Mouse (Mus musculus) ovary, postnatal 14 days (tissue): Measurements from ENCODE around the gene Hoxa6.
A peak's percentile ranks its signal among the peaks of the same experiment; 100 is the strongest.

Experiments used
- DNase-seq: peaks from one replicate; pipeline ENCODE4 v3.0.0; 2022; ENCODE audit warnings: low spot score

Hoxa6 gene

DNA sequence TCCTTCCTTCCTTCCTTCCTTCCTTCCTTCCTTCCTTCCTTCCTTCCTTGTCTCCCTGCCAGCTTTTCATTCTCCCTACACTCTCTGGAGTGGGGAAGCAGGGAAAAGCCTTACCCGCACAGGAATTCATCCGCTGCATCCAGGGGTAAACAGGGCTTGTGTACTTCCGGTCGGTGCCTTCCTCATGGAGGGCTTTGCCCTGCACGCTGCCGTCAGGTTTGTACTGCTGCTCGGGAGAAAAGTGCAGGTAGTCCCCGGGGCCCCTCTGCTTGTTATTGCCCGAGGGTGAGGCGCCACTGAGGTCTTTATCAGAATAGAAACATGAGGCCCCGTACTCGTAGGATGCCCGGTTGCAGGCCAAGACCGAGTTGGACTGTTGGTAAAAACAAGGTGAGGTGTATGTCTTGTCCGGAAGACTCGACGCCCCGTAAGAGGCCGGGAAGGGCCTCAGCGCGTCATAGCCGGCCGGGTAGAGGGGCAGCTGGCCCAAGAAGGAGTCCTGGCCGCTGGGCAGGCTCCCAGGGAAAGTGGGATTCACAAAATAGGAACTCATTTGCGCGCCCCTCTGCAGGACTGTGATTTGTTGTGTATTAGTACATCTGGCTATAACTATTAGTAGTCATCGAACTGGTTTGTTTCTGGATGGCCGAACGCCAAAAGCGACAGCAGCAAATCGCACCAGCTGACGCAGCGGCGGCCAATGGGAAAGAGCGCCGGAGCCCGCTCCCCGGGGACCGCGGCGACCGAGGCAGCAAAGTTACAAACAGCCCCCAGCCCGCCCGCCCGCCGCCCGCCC is at the start of gene Hoxa6:
Gene Hoxa6 (minus strand): TSS at position 651 of the 796 bp plus-strand sequence.
- DNase-seq: no peak

DNA sequence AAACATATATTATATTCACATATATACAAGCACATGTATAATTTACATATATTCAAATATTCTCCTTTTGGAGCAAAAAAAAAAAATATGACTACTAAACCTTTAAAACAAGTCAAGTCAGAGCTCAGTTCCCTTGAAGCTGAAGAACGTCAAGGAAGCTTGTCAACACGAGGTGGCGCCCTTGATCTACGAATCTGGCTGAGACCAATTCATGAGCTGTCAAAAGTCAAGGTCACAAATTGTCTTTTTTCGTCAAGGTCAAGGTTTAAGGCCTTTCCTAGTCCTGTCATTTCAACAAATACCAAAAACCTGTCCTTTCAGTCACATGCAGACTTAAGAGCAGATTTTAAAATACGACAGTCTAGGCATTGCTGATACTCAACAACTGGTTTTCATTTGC is 48.4 kb upstream of the Hoxa6 start:
- DNase-seq: peak; percentile 77

DNA sequence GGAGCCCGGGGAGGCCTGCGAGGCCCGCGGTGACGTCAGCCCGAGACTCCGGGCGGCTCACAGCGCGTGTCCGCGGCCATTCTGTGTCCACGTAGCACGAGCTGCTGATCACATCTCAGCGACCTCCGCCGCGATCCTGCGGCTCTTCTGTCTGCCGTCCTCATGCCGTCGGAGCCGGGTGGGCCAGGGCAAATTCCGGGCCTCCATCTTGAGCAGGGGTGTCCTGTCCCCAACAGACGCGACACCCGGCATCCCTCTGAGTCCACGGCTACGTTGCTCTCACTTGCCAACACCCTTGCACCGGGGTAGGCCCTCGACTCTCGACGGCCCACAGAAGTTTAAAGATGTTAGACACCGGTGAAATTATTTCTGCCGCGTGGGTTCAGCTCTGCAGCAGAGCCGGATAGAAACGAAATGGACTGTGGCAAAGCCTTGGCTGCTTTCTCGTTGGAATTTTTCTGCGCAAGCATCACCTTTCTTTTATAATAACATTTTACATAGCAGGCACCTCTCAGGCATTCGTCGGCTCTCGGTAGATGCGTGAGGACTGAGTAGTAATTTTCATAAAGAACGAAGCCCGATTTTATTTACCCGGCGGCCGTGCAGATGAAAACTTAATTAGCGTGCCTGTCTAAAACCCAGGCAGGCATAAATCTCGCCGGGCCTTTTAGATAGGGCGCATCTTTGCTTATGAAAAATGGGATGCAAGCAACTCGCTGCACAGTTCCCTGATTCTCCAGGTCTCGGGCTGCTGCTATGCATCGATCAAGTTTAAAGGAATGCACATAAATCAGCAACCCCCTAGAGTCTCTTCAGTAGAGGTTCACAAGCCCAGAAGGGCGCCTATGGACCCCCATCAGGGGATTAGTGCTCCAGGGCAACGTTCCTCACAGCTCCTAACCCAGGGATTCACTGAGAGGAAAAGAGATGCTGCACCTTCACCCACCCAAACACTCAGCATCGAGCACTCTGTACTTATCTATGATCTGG is 45.3 kb upstream of the Hoxa6 start:
- no peak for DNase-seq

DNA sequence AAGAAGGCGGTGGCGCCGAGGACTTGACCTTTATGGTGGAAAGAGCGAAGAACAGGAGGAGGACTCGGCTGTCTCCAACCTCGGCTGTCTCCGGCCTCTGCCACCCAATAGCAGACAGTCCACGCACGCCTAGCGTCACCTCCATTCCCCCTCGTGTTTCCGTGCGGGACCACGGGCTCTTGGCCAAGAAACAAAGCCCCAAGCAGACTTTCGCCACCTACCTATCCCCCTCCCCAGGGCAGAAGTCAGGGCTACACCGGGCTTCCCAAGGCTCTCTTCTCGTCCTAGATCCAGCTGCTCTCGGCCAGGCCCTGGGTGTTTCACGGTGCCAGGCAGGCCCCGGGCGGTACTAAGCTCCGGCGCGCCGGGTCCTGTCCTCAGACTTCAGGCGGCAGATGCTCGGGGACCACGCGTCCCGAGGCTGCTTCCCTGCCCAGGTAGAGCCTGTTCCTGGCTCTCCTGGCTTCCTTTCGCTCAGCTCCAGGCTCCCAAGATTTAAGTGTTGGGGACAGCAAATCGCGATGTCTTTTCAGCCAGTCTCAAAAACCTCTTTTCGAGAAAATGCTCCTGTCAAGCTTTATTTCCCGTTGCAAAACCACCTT is 44.4 kb upstream of the Hoxa6 start:
- no peak for DNase-seq

DNA sequence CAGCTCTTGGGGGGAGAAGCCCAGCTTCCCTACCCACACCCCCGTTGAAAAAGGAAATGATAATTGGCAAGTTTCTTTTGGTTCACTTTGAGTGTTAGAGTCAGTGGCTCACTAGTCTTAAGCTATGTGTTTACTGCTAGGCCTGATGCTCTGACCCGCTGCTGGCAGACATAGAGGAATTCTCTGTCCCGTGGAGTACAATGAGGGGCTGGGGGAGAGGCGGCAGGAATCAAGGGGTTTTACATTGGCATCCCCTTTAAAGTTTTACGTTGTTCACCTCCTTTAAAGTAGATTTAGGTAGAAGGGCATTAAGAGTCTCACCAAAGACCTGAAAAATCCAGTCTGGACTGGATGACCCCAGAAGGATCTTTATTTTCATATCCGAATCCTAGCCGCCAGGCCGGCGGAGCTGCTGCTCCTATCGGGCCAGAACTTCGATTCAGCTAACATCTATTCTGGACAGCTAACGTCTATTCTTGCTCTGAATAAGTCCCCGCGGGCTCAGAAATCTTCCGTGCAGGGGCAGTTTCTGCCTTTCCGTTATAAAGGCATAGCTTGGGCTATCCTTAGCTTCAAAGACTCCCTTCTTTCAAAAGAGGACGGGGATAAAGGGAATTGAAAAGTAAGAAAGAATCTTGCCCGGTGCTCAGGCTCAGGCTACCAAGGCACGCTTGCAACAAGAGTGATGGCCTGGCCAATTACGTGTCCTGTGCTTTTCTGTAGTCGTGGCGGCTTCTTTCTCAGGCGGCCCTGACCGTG is 43.7 kb upstream of the Hoxa6 start:
- DNase-seq: no peak

DNA sequence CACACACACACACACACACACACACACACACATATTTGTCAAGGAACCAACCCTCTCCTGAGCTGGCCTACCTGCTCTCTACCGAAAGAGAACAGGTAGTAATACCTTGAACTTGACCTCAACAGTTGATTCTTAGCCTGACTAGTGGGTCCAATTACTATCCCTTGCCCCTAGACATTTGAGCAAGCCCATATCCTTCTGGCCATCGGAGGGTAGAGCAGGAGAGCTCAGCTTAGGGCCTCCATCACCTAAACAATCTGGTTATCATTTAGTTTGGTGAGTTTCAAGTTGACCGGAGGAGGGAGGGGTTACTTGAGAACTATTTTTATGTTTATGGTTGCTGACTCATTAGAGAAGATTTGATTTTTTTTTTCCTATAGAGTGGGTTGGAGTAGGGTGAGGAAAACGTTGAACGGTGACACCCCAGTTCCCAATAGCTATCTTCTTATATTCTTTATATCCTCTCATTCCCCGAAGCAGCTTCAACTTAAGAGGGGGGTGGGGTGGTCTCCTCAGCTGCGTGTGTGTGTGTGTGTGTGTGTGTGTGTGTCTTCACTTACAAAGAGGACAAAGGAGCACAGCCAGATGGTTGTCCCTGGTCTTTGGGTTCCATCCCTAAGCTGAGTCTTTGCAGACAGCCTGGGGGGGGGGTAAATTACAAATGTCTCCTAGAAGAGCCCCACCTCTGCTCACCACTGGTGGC is 42.8 kb upstream of the Hoxa6 start:
- no peak for DNase-seq

DNA sequence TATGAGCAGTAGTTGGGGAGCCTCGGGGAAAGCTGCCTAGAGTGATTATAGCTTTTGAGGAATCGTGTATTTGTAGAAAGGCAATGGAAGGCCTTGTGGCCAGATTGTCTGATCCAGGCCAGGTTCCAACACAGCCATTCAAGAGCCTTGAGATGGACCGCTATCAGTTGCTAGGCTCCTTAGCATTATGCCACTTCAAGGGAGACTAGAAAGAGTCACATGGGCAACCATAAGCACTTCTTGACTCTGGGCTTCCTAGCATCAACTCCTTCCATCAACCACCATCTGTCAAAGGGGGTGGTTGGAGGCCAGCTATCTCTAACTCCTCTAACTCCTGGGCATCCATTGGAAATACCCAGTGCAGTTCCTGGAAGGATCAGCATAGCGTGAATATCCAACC is 41.3 kb upstream of the Hoxa6 start:
- DNase-seq: no peak

DNA sequence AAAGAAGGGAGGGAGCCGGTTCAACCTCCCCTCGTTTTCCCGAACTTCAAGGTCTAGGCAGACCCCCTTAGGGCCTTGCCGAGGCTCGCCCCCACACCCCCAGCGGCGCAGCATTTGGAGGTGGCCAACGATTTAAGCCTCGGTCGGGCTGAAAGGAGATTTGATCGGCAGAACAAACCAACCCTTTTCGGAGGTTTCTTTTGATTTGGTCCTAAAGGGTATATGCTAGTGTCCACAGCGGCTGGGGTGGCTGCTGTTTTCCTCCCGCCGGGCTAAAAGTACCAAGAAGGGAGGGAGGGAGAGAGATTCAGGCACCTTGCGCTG is 40.9 kb upstream of the Hoxa6 start:
- no peak for DNase-seq

DNA sequence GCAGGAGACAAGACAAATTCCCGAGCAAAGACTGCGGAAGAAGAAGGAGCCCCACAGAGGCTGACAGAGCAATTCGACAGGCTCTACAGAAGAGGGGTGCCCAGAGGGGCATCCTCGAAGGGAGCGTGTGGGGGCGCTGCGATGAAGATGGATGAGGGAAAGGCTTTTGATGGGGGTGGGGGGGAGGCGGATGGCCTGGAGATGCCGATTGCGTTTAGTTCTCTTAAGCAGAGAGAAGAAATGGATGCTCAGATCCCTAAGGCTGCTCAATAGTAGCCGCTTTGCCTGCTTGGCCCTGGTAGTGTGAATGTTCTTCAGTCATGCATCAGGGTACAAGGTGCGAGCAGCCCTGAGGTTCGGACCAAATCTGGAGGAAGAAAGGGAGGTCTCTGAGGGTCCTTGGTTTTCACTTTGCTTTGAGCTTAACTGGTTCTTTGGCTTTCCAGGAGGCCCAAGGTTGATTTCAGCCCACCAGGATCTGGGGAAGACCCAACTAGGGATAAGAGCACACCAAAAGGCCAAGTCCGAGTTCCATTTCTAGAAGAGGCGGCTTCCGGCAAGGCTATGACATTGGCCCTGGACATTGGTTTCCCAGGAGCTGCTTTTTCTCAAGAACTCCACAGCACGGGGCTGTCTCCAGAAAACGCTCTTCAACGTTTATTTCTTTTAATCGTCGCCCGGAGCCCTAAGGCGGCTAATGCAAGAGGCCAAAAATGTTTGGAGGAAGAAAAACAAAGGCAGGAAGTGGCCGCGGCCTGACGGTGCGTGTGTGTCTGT is 40.3 kb upstream of the Hoxa6 start:
- DNase-seq: no peak

DNA sequence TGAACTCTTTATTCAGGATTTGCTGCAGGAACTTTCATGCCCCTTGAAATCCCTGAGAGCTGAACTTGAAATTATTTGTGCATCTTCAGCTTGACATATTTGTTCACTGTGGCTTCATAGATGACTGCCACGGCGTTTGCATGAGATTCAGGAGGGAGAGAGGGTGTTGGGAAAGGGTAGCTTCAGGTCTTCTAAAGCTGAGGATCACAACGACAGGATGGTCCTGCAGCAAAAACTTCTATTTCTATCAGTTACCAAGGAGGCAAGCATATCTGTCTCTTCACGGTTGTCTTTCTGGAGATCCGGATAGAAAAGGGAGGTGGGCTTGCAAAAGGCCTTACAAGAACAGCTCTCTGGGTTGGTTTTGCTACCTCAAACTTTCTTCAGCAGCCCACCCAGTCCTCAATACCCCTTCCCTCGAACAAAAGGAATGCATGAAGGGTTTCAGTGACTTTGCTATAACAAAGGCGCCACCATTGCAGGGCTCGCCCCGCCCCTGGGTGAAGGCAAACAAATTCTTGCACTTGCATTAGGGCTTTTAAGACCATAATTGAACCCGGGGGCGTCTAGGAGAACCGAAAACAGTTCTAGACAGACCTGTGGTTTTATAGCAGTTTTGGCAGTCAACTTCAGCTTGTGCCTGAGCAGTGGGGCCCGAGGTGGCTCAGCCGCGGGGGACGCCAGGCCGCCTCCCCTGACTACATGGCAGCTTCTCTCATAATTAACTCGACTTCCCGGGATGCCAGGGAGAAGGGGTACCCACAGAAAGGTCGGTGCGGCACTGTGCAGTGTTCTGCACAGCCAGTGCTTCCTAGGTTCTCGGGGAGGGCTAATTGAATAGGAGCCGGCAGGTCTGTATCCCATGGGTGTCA is 39.5 kb upstream of the Hoxa6 start:
- no peak for DNase-seq

DNA sequence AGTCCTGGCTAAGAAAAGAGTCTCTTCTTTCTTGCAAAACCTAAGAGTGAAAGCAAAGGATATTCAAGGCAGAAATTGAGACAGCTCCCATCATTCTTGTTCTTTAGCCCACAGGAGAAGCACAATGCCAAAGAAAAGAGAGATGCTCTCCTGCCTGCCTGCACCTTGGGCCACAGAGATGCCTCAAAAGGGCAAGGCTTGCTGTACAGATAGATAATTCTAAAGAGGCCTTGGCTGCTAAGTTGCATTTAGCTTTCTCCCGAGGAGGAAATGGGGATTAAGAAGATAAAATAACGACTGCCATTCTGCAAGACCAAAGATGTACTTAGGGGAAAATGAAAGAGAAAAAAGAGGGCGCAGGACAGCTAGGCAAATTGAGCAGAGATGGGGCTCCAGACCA is 38.4 kb upstream of the Hoxa6 start:
- no peak for DNase-seq

DNA sequence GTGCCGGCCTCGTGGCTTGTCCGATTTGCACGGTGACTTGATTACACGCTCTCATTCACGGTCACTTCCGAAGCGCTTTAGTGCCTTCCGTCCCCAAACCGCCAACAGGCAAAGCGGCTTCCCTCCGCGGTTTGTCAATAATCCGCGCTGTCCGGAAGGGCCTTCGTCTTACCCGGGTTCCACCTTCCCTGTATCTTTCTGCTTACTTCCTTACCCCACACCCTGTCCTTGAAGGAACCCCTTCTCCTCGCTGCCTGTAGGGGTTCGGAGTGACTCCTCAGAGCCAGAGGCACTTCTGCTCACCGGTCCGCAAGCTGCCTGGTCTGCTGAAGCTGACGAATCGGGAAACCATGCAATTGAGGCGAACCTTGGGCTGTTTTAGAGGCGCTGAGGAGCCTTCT is 37.9 kb upstream of the Hoxa6 start:
- DNase-seq: no peak

DNA sequence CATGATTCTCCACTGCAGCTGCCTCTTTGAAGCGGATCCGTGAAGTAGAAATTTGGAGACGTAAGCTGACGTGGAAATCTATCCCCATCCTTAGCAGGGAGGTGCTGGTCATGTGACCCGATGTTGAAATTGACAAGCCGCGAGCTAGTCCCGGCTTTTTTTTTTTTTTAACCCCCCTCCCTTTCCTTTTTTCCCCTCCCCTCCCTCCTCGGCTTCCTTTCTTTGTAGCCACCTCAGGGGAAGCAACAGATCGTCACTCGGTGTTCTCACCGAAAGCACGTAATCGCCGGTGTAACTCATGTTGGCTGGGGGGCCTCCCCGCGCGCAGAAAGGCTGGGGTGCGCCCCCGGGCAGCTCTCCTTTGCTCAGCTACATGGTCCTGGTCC is 37.2 kb upstream of the Hoxa6 start, which contains the start of gene Hoxa11:
Gene Hoxa11 (minus strand): TSS at position 54 of the 386 bp plus-strand sequence.
- no peak for DNase-seq

DNA sequence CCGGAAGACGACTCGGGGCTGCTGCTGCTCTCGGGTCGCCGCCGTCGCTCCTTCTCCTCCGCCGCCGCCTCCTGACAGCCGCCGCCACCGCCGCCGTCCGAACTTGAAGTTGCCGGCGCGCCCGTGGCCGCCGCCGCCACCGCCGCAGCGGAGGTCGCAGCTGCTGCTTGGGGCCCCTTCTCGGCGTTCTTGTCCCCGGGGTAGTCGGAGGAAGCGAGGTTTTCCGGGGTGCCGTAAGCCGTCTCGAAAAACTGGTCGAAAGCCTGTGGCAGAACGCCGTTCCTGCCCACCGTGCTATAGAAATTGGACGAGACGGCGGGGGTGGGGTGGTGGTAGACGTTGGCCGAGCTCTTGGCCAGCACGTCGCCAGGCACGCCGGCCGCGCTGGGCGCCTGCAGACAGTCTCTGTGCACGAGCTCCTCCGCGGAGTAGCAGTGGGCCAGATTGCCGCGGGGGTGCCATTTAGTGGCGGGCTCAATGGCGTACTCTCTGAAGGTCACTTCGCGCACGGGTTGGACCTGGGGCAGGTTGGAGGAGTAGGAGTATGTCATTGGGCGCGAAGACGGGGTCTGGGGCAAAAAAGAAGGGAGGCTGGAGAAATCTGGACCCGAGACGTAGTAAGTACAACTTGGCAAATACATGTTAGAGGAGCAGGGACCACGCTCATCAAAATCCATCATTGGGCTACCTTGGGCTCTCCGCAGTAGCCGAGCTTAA is 36.7 kb upstream of the Hoxa6 start:
- no peak for DNase-seq

DNA sequence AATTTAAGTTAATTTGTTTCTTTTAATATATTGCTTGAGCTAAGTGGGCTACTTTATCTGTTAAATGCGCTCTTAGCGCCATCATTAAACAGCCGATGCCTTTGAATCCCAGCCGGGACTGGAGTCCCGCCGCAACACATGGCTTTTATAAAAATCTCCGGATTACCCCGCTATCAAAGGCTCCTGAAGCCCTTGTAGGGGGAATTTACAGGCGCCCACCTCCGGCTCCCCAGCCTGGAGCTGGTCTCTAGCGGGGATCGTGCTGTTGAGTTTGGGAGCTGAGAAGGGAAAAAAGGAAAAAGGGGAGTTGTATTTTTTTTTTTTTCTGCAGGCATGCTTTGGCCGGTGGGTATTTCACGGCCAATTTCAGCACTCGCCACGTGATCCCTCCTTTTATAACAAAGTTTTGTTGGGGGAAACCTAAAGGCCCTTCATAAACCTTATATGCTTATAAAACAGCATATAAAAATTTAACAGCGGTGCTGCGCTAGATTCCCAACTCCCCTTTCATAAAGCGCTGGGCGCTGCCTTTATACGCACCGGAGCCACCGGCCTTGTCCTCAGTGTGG is 36.0 kb upstream of the Hoxa6 start:
- no peak for DNase-seq

DNA sequence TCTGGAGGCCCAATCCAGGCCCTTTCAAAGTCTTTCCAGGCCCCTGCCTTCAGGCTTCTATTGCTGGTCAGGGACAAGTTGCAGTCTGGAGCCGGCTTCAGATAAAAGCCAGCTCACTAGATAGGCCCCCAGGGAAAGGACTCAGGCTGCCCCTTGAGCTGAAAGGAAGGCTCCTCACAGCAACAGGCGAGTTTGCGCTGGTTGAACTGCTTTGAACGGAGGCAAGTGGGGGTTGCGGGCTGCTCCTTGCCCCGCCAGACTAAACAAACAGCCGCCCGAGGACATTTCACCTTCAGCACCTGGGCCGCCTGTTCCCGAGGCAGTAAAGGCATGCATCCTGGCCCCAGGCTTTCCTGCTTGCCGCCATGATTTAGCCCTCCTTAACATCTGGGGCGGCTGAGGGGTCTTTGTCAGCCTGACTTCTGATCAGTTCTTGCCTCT is 35.2 kb upstream of the Hoxa6 start:
- DNase-seq: no peak

DNA sequence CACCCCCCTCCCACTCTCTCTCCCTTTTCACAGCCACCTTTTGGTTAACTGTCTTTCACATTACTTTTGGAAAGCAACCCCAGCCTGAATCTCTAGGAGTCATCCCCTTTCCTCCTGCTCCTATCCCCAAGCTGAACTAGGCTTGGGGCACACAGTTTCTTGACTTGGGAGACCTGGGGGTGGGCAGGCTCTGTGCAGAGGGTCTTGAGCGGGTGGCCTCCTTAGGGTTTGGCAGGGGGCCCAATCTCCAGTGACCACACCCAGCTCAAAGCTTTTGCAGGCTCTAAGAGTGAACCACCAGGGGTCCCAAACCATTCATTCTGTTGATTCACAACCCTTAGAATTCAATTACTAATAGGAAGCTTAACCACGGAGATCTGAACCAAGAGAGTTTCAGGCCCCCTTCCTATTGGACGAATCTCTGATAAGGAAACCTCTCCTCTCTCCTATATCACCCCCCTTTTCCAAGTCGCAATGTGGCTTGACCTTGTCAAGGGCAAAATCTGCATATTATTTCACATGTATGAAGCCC is 34.3 kb upstream of the Hoxa6 start:
- no peak for DNase-seq

DNA sequence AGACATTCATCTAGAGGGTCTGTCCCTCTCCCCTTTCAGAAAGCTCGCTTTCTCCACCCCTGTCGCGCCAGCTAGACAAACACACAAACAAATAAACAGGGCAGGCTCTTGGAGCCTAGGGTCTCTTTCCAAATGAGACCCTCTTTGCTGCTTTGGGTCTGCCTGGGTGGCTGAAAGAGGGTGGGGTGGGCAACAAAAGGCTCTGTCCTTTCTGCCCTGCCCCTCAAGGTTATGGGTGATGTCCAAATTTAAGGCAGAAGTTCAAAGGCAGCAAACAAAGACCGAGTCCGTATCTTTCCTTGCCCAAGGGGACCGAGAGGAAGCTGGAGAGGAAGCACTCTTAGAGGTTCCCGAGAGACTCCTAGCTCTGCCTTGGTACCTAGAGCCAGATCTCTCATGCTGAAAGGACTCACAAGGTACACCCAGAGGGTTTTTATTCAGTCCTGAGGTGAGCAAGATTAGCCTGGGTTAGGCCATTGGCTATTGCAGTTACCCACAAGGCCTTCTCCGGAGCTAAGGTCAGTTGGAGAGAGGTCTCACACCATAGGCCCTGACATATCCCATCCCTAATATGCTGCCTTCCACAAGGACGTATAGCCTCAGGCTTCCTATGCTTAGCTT is 32.6 kb upstream of the Hoxa6 start:
- no peak for DNase-seq
